Mouse (Mus musculus) kidney, adult 2 months (tissue): ENCODE results near the gene Cox20. TPM values are rescaled to one million over a fixed set of nuclear protein-coding genes. Genes with fewer than 3 reads are reported as not detected.

ENCODE experiments used
- DNase-seq: peaks from one replicate; pipeline ENCODE4 v3.0.0; 2021
- H3K27ac ChIP-seq: fragments of 200-500 bp; 2 replicates; pipeline ENCODE4 v1.5.1; 2012; ENCODE audit warnings: low read depth, low read length, control low read depth, inconsistent platforms; ENCODE audit not compliant: insufficient read depth
- H3K27me3 ChIP-seq: fragments of 200-500 bp; replicated peaks from 2 replicates; pipeline ENCODE4 v1.6.1; 2012; ENCODE audit warnings: mild to moderate bottlenecking, moderate library complexity, low read length, inconsistent platforms; ENCODE audit not compliant: control insufficient read depth, insufficient read depth
- H3K36me3 ChIP-seq: fragments of 200-500 bp; 2 replicates; pipeline ENCODE4 v1.6.1; 2012; ENCODE audit warnings: mild to moderate bottlenecking, moderate library complexity, low read length, inconsistent platforms; ENCODE audit not compliant: control insufficient read depth, insufficient read depth
- H3K4me1 ChIP-seq: fragments of 200-500 bp; 2 replicates; pipeline ENCODE4 v1.6.1; 2011; ENCODE audit warnings: low read length; ENCODE audit not compliant: control insufficient read depth, insufficient read depth
- H3K4me3 ChIP-seq: fragments of 200-500 bp; 2 replicates; pipeline ENCODE4 v1.5.1; 2011; ENCODE audit warnings: mild to moderate bottlenecking, low read depth, low read length, control low read depth; ENCODE audit not compliant: insufficient read depth
- CTCF ChIP-seq: fragments of 200-500 bp; conservative IDR thresholded peaks from 2 replicates; pipeline ENCODE4 v1.5.1; 2011; ENCODE audit warnings: low read depth, mild to moderate bottlenecking, control low read depth, low read length, moderate library complexity, mixed read lengths; ENCODE audit not compliant: insufficient read depth, insufficient read length
- POLR2A ChIP-seq: fragments of 200-500 bp; IDR thresholded peaks from one replicate; pipeline ENCODE4 v1.6.1; 2011; ENCODE audit warnings: low read depth, low read length, control low read depth
- WGBS: fragments of 180-500 bp; shearing (Covaris S2); methylation state at CpG from one replicate; pipeline ENCODE4 v1.1.7; 2018; 5-methylcytosine and 5-hydroxymethylcytosine counted together
- polyA plus RNA-seq: library from polyadenylated mRNA; depleted of rRNA; stranded (reverse); fragments of >200 nt; gene quantifications from 2 replicates; pipeline ENCODE4 v1.2.3, GENCODE M21; 2012

Cox20 gene
- polyA plus RNA-seq, 1 experiment = 54.6 TPM

DNA sequence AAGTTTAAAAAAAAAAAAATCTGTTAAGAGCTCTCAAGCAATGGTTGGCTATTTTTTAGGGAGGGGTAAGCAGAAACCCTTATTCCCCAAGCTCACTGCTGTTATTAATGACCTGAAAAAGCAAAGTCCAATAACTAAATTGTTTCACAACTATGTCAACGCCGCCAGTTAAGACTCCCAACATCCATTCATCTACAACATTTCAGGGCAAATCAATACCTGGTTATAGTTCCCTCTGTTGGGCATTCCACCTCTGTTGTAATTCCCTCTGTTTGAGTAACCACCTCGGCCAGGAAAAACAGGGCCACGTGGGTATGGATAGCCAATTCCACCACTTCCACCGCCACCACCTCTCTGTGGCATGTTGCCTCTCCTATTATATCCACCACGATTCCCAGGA, 11.0 kb downstream of the Cox20 start:
- Histone ChIP-seq H3K4me3 (no peak overlapping the region), H3K27me3 (no peaks in the 10 kb centered on the region), H3K36me3 (peaks cover 34% of the 10 kb centered on the region), H3K27ac (no peak overlapping the region), H3K4me1 (no peaks in the 10 kb centered on the region)
- no peak for DNase-seq
- 51% methylated on average over 6 of the region's 6 CpGs for WGBS
- TF ChIP-seq POLR2A (no peak), CTCF (no peak)

- H3K27me3 ChIP-seq = no peaks in the 10 kb centered on the region
- H3K36me3 ChIP-seq = peaks cover 19% of the 10 kb centered on the region
- H3K27ac ChIP-seq = peak overlapping the region; percentile 72
- H3K4me3 ChIP-seq = peak overlapping the region; percentile 100
- no peak for DNase-seq
- H3K4me1 ChIP-seq = peaks cover 5% of the 10 kb centered on the region; the same call in 1 of the 2 replicates
- no peak for TF ChIP-seq CTCF
- TF ChIP-seq POLR2A = no peak
- under 1% methylated on average over 16 of the region's 16 CpGs for WGBS
Observed at GRCm38 (mm10) chr1:178335860-178336261, 16.9 kb downstream of the Cox20 start.

DNA sequence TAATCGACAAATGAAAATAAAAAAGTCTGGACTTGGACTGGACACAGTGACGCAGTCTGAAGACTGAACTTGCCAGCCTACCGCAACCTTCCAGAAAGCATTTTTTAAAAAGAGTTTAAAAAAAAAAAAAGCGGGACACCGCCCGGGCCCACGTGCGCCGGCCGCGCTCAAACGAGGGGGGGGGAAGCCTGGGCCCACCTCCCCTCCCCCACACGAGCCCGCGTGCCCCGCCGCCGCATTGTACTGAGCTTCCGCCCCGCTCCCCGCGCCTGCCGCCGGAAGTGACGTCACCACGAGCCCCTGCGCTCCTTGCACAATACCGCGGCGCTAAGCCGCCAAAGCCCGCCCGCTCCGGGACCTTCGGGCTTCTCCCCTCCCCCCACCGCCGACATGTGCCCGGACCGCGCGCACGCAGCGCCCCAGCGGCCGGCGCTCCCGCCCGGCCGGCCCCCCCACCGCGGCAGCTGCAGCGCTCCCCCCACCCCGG, 17.4 kb downstream of the Cox20 start:
- Histone ChIP-seq H3K4me1 (peaks cover 5% of the 10 kb centered on the region; the same call in 1 of the 2 replicates), H3K27me3 (no peaks in the 10 kb centered on the region), H3K4me3 (peak overlapping the region; percentile 100), H3K36me3 (peaks cover 16% of the 10 kb centered on the region), H3K27ac (peak overlapping the region; percentile 72)
- WGBS = under 1% methylated on average over 43 of the region's 53 CpGs
- peak; percentile 97 for DNase-seq
- no peak for TF ChIP-seq POLR2A
- TF ChIP-seq CTCF = no peak

DNA sequence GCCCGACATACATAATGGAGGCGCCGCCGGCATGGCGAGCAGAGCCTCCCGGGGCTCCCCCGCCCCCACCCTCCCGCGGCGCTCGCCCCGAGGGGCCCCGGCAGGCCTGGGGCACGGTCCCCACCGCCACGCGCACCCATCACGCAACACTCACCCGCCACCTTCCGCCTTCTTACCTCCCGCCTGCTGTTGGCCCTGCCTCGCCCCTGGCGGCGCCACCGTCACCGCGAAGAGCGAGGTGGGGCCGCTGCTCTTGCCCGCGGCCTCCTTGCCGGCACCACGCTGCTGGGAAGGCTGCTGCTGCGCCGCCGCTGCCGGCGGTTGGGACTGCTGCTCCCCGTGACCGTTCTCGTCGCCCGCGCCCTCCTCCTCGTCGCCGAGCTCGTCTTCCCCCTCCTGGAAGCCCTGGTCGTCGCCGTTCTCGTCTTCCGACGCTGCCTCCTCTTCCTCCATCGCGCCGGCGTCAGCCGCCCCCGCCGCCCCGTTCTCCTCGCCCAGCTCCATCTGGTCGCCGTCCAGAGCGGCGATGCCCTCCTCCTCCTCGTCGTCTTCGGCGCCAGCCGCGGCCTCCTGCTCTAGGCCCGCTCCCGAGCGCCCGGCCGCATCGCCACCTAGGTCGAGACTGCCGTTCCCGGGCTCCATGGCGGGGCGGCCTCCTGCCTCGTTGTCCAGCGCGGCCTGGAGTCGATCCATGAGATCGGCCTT, 18.0 kb downstream of the Cox20 start:
- TF ChIP-seq POLR2A (no peak), CTCF (no peak)
- Histone ChIP-seq H3K4me1 (peaks cover 5% of the 10 kb centered on the region; the same call in 1 of the 2 replicates), H3K4me3 (peak overlapping the region; percentile 100), H3K36me3 (peaks cover 12% of the 10 kb centered on the region), H3K27ac (peak overlapping the region; percentile 95), H3K27me3 (no peaks in the 10 kb centered on the region)
- WGBS = under 1% methylated on average over 83 of the region's 89 CpGs
- DNase-seq = no peak

GRCm38 (mm10) chr1:178337551-178338317, 18.8 kb downstream of the Cox20 start, which contains the start of gene Hnrnpu:
Gene Hnrnpu (minus strand): TSS chr1:178337797.
- Histone ChIP-seq H3K4me1 (peaks cover 5% of the 10 kb centered on the region; the same call in 1 of the 2 replicates), H3K27me3 (no peaks in the 10 kb centered on the region), H3K4me3 (peak within 1 kb of the TSS; percentile 100), H3K27ac (peak within 1 kb of the TSS; percentile 98), H3K36me3 (peaks cover 7% of the 10 kb centered on the region)
- TF ChIP-seq POLR2A (peak; percentile 96), CTCF (no peak)
- DNase-seq = peak; percentile 98
- WGBS = under 1% methylated on average over 72 of the region's 73 CpGs

DNA sequence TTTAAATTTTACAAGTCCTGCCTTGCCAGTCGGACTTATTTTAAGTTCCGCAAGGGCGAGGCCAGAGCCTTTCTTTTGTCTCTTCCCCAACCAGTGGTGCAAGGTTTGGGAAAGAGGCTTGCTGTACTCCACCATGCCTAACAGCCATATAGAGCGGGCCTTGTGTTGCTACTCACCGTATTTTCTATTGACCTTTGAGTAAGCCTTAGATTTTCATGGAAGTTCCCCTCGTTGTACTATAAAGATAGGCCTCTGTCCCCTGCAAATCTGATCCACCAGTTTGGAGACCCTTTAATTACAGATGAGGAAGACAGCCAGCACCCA, 19.4 kb downstream of the Cox20 start:
- Histone ChIP-seq H3K36me3 (peaks cover 4% of the 10 kb centered on the region; the same call in 1 of the 2 replicates), H3K27ac (peak overlapping the region; percentile 98), H3K4me1 (peaks cover 5% of the 10 kb centered on the region; the same call in 1 of the 2 replicates), H3K27me3 (no peaks in the 10 kb centered on the region), H3K4me3 (peak overlapping the region; percentile 69)
- WGBS = 8% methylated on average over 6 of the region's 6 CpGs
- peak; percentile 53 for DNase-seq
- no peak for TF ChIP-seq CTCF
- TF ChIP-seq POLR2A = no peak

- no peaks in the 10 kb centered on the region; the same call in 1 of the 2 replicates for H3K36me3 ChIP-seq
- no peak overlapping the region for H3K27ac ChIP-seq
- 97% methylated on average over 2 of the region's 2 CpGs for WGBS
- TF ChIP-seq CTCF = no peak
- TF ChIP-seq POLR2A = no peak
- peaks cover 3% of the 10 kb centered on the region; the same call in 1 of the 2 replicates for H3K4me1 ChIP-seq
- no peaks in the 10 kb centered on the region for H3K27me3 ChIP-seq
- no peak overlapping the region for H3K4me3 ChIP-seq
- DNase-seq = no peak
Observed at GRCm38 (mm10) chr1:178340213-178340612, 21.3 kb downstream of the Cox20 start.
